Mouse (Mus musculus): ENCODE data around the gene Ccdc12. TPM values are rescaled to one million over a fixed set of nuclear protein-coding genes. Genes with fewer than 3 reads are reported as not detected.

Ccdc12 gene
- polyA plus RNA-seq, 1 experiment from 2014 or later, result 123 TPM

DNA sequence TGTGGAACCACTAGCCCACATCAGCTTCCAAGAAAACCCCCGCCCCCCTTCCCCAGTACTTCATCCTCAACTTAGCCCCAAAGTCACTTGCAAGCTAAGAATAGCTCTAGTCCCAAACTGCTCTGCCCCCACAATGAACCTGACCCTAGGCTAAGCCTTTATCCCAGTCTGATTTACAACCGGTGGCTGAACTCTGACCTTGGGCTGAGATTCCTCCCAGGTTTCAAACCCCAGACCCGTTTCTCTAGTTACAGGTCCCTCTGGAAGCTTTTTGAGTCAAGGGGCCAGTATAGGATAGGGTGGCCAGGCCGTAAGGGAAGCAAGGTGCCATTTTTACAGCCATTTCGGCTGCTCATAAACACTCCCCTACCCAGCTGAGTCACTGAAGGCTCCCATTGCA lies 89.9 kb downstream of the Ccdc12 start:
- Histone ChIP-seq H3K9me3 (no peaks in the 10 kb centered on the region), H3K9ac (no peak overlapping the region), H3K4me2 (no peak overlapping the region), H3K27ac (no peak overlapping the region), H3K4me3 (no peak overlapping the region), H3K4me1 (peaks cover 49% of the 10 kb centered on the region), H3K36me3 (no peaks in the 10 kb centered on the region), H3K27me3 (peaks cover 30% of the 10 kb centered on the region)
- ATAC-seq (ENCODE audit: insufficient number of reproducible peaks, insufficient read depth, low FRiP score, low TSS enrichment, low read depth), result no peak
- 36% methylated on average over 5 of the region's 5 CpGs for WGBS

DNA sequence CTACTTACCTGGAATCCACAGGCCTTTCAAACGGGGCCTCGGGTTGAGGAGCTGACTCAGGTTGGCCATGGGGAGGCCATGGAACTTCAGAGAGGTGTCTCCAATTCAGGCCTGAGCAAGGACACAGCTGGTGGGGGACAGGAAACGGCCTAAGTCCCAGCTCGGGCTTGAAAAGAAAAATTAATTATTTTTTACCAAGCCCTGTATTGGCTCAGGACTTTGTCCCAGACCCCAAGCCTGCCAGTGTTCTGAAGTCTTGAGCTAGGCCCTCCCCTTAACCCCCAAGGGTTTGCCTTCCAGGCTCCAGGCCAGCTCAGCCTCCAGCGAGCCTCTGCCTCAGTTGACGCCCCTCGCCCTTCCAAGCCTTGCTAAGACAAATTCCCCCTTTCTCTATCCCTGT lies 90.7 kb downstream of the Ccdc12 start, which contains the start of gene Pth1r:
Gene Pth1r (minus strand): TSS at position 185 of the 400 bp plus-strand sequence.
- no peak within 1 kb of the TSS for H3K4me2 ChIP-seq
- H3K9me3 ChIP-seq, result no peaks in the 10 kb centered on the region
- peaks cover 56% of the 10 kb centered on the region for H3K4me1 ChIP-seq
- peaks cover 23% of the 10 kb centered on the region for H3K27me3 ChIP-seq
- ATAC-seq (ENCODE audit: insufficient number of reproducible peaks, insufficient read depth, low FRiP score, low TSS enrichment, low read depth), result no peak
- no peak within 1 kb of the TSS for H3K4me3 ChIP-seq
- no peak within 1 kb of the TSS for H3K9ac ChIP-seq
- WGBS, result 51% methylated on average over 7 of the region's 7 CpGs
- no peak within 1 kb of the TSS for H3K27ac ChIP-seq
- no peaks in the 10 kb centered on the region for H3K36me3 ChIP-seq

DNA sequence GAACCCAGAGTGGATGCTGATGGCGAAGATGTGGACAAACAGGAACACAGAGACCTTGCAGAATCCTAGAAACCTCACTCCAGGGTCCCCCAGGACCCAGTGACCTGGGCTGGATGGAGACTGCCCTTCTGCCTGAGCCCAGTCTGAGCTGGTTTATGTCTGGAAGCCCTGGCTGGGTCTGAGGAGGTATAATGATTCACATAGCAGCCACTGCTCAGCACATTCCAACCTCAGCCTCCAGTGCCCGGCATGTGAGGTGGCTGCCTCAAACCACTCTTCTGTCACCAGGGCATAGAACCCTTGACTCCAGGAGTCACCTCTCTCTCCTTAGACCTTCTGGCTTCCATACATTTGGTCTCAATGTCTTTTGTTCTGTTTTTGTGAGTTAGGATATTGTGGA lies 92.1 kb downstream of the Ccdc12 start:
- ATAC-seq (ENCODE audit: insufficient number of reproducible peaks, insufficient read depth, low FRiP score, low TSS enrichment, low read depth), result no peak
- WGBS, result 75% methylated on average over 2 of the region's 2 CpGs
- peaks cover 57% of the 10 kb centered on the region for H3K4me1 ChIP-seq

DNA sequence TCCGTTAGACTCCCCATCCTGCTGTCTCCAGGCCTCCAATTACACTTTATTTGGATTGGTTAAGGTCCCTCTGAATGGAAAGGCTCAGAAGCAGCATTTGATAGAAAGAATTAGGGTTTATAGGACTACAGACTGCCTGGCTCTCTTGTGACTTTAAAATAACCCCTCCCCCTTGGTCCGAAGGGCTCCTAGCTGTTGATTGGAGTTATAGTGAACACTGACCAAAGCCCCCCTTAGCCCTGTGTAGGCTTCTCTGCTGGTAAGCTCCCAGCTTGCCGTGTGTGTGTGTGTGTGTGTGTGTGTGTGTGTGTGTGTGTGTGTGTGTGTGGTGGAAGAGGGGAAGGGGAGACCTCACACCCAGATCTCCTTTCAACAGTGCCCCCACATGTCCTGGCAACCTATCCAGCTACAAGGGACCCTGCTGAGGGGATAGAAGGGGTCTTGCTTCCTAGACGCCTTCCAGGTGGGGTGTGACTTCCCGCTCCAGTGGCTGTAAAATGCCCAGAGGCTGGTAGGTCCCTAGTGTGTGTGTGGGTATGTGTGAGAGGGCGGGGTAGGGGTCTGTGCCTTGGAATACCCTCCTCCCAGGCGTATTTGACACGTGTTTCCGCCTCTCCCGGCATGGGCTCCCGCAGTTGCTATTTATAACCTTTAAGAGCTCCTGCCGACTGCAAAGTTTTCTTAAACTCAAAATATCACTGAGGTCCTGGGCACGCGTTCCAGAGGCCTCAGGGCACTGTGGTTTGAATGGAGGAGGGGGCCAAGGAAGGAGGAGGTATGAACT lies 94.3 kb downstream of the Ccdc12 start:
- peak overlapping the region; percentile 32; the same call in 1 of the 2 replicates for H3K9ac ChIP-seq
- H3K4me3 ChIP-seq, result no peak overlapping the region
- H3K4me2 ChIP-seq, result peak overlapping the region; percentile 38
- ATAC-seq (ENCODE audit: insufficient number of reproducible peaks, insufficient read depth, low FRiP score, low TSS enrichment, low read depth), result peak; percentile 73
- peak overlapping the region; percentile 69 for H3K27ac ChIP-seq
- H3K9me3 ChIP-seq, result no peaks in the 10 kb centered on the region
- 21% methylated on average over 14 of the region's 14 CpGs for WGBS
- H3K4me1 ChIP-seq, result peaks cover 56% of the 10 kb centered on the region
- H3K36me3 ChIP-seq, result no peaks in the 10 kb centered on the region
- H3K27me3 ChIP-seq, result peaks cover 8% of the 10 kb centered on the region; the same call in 1 of the 2 replicates

More for the DNA sequence above, 92.1 kb downstream of the Ccdc12 start:
- no peaks in the 10 kb centered on the region for H3K9me3 ChIP-seq
- H3K4me2 ChIP-seq, result no peak overlapping the region
- H3K27me3 ChIP-seq, result peaks cover 23% of the 10 kb centered on the region
- H3K27ac ChIP-seq, result 0 out of 2 replicates have a peak overlapping the region, but pooled peaks have one; percentile 22
- no peaks in the 10 kb centered on the region for H3K36me3 ChIP-seq
- H3K9ac ChIP-seq, result no peak overlapping the region
- H3K4me3 ChIP-seq, result no peak overlapping the region

DNA sequence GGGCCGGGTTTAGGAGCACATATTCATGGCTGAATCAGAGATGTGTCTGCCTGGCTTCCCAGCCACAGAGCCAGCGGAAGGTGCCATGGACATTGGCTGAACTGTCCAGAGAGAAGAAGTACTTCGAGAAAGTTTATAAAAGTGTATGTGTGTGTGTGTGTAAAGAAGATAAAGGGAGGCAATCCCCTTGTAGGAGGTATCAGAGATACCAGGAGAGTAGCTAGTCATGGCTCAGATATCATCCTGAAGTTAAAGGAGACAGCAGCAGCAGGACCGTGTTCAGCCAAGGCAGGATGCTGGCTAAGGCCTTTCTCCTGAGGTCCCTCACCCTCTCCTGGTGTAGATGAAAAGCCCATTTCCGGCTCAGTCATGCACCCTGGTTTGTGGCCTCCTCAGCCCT lies 95.1 kb downstream of the Ccdc12 start:
- 86% methylated on average over 5 of the region's 5 CpGs for WGBS
- Histone ChIP-seq H3K4me1 (peaks cover 53% of the 10 kb centered on the region), H3K27ac (peak overlapping the region; percentile 69)

DNA sequence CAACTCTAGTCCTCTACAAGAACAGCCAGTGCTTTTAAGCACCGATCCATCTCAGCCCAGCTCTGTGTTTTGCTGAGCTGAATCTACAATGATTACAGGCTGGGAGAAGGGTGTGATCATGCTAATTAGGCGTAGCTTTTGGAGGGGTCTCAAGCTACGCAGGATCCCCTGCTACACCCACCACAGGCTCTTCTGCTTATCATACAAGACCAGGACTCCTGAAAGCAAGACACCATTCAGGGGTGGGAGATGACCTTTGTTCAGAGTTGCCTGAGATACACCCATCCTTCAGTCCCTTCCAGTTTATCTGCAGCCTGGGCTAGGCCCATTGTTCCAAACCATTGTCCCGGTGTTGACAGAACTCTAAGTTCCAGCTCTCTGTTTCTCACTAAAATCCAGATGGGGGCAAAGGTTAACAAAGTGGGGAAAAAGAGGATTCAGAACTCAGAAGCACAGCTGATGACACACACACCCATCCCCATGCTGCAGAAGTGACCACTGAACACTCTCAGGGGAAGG lies 96.7 kb downstream of the Ccdc12 start:
- H3K9ac ChIP-seq, result no peak overlapping the region
- no peak overlapping the region for H3K4me3 ChIP-seq
- H3K27ac ChIP-seq, result no peak overlapping the region
- ATAC-seq (ENCODE audit: insufficient number of reproducible peaks, insufficient read depth, low FRiP score, low TSS enrichment, low read depth), result no peak
- no peaks in the 10 kb centered on the region for H3K36me3 ChIP-seq
- H3K9me3 ChIP-seq, result no peaks in the 10 kb centered on the region
- no peak overlapping the region for H3K4me2 ChIP-seq
- H3K4me1 ChIP-seq, result peaks cover 49% of the 10 kb centered on the region
- H3K27me3 ChIP-seq, result no peaks in the 10 kb centered on the region
- 90% methylated on average over 4 of the region's 4 CpGs for WGBS

More for the DNA sequence above, 95.1 kb downstream of the Ccdc12 start:
- Histone ChIP-seq H3K4me2 (peak overlapping the region; percentile 38), H3K9ac (no peak overlapping the region; the same call in 1 of the 2 replicates), H3K36me3 (no peaks in the 10 kb centered on the region), H3K4me3 (no peak overlapping the region), H3K9me3 (no peaks in the 10 kb centered on the region), H3K27me3 (no peaks in the 10 kb centered on the region)
- ATAC-seq (ENCODE audit: insufficient number of reproducible peaks, insufficient read depth, low FRiP score, low TSS enrichment, low read depth), result no peak

DNA sequence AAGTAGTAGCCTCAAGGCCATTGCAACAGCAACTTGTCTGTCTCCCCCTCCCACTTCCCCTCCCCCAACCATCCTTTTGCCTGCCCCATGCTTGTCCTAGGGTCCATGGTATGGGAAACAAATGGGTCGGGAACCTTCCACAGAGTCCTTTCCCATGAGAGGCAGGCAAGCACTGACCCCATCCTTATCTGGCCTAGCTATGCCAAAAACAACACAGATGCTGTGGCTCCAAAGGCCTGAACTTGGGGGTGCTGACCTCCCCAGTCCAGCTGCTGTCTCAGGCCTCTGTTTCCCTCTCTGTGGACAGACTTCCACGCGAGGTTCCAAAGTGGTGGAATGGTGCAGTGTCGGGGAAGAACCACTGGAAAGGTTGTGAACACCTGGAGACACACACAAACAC lies 97.5 kb downstream of the Ccdc12 start:
- Histone ChIP-seq H3K4me1 (peaks cover 52% of the 10 kb centered on the region), H3K4me2 (no peak overlapping the region), H3K4me3 (no peak overlapping the region), H3K27me3 (no peaks in the 10 kb centered on the region), H3K9me3 (no peaks in the 10 kb centered on the region), H3K9ac (no peak overlapping the region), H3K27ac (no peak overlapping the region), H3K36me3 (no peaks in the 10 kb centered on the region)
- WGBS, result 77% methylated on average over 4 of the region's 4 CpGs
- ATAC-seq (ENCODE audit: insufficient number of reproducible peaks, insufficient read depth, low FRiP score, low TSS enrichment, low read depth), result no peak

DNA sequence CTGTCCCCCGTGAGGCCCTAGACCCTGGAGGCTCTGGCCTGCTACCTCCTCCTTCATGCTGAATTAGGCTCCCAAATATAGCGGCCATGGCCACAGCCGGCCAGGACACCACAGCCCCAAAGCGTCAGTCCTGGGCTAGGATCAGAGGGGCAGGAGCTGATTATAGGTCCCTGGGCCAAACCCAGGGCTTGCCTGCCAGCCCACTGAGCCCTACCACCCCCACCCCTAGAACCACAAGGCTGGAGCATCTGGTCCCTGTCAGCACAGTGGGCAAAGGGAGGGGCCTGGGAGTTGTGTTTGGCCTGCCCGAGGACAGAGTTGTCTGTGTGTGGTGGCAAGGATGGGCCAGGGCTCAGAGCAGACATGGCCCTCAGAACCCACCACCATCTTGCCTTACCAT lies 101.5 kb downstream of the Ccdc12 start:
- no peak overlapping the region for H3K27ac ChIP-seq
- no peaks in the 10 kb centered on the region for H3K36me3 ChIP-seq
- 68% methylated on average over 5 of the region's 5 CpGs for WGBS
- H3K27me3 ChIP-seq, result no peaks in the 10 kb centered on the region
- H3K4me3 ChIP-seq, result no peak overlapping the region
- no peak for ATAC-seq (ENCODE audit: insufficient number of reproducible peaks, insufficient read depth, low FRiP score, low TSS enrichment, low read depth)
- no peak overlapping the region for H3K4me2 ChIP-seq
- H3K9ac ChIP-seq, result no peak overlapping the region
- no peaks in the 10 kb centered on the region for H3K9me3 ChIP-seq
- H3K4me1 ChIP-seq, result peaks cover 53% of the 10 kb centered on the region

DNA sequence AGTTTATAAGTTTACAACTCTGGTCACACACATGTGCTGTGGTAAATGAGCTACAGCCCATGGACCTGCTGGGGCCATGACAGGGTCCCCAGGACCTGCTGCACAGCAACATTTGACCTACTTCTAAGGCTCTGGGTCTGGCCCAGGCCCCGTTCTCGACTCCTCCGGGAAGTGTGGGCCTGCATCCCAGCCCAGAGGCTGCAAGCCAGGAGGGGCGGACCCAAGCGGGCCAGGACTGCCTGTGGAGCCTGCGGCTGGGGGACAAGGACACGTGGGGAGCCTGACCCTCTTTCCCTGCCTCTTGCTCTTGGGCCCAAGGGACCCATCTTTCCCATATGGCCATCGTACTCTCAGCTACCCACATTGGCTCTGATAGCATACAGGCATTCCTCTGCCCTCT lies 102.3 kb downstream of the Ccdc12 start:
- no peak overlapping the region for H3K4me3 ChIP-seq
- ATAC-seq (ENCODE audit: insufficient number of reproducible peaks, insufficient read depth, low FRiP score, low TSS enrichment, low read depth), result no peak
- H3K27ac ChIP-seq, result no peak overlapping the region
- peaks cover 59% of the 10 kb centered on the region for H3K4me1 ChIP-seq
- H3K27me3 ChIP-seq, result 0 out of 2 replicates have a peak, but pooled peaks cover 3% of the 10 kb centered on the region
- H3K9ac ChIP-seq, result no peak overlapping the region
- H3K9me3 ChIP-seq, result no peaks in the 10 kb centered on the region
- no peak overlapping the region for H3K4me2 ChIP-seq
- H3K36me3 ChIP-seq, result no peaks in the 10 kb centered on the region
- 71% methylated on average over 8 of the region's 8 CpGs for WGBS

DNA sequence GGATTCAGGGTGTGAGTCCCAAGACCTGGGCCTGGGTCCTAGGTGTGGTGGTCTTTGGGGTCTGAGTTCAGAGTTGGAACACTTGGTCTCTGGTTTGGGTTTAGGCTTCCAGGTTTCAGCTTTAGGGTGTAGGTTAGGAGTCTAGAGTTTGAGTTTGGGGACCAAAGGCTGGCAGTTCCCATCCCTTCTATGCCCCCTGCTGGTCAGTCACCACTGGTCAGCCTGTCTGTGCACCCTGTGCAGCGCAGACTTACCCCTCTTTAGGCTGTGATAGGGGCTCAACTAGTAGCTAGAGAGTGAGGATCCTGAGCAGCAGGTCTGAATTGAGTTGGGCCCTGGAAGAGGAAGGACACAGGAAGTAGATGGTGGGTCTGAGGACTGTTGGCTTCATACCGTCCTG lies 103.0 kb downstream of the Ccdc12 start:
- Histone ChIP-seq H3K27ac (no peak overlapping the region), H3K9ac (no peak overlapping the region), H3K36me3 (no peaks in the 10 kb centered on the region), H3K4me2 (no peak overlapping the region), H3K9me3 (no peaks in the 10 kb centered on the region), H3K4me3 (no peak overlapping the region), H3K4me1 (peaks cover 56% of the 10 kb centered on the region), H3K27me3 (0 out of 2 replicates have a peak, but pooled peaks cover 4% of the 10 kb centered on the region)
- no peak for ATAC-seq (ENCODE audit: insufficient number of reproducible peaks, insufficient read depth, low FRiP score, low TSS enrichment, low read depth)
- WGBS, result 60% methylated on average over 2 of the region's 2 CpGs

DNA sequence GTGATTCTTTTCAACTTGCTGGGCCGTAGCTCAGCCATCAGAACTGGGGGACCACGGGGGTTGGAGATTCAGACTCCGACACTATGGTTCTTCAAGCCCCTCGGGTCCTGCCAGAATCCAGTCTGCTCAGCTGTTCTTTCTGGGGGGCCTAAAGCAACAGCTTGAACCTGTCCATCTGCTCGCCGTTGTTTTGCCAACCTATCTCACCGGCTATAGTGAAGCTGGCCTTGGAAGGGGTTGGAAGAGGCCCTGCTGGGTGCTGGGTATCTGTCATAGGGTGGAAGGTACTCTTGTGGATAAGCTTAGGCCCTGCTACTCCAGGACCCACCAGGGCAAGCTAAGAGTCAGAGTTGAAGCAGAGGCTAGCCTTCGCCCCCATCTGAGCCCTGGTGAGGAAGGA lies 104.6 kb downstream of the Ccdc12 start:
- ATAC-seq (ENCODE audit: insufficient number of reproducible peaks, insufficient read depth, low FRiP score, low TSS enrichment, low read depth), result no peak
- Histone ChIP-seq H3K4me1 (peaks cover 61% of the 10 kb centered on the region), H3K9ac (no peak overlapping the region), H3K4me3 (no peak overlapping the region), H3K27ac (peak overlapping the region; percentile 61), H3K9me3 (no peaks in the 10 kb centered on the region), H3K36me3 (no peaks in the 10 kb centered on the region), H3K4me2 (no peak overlapping the region), H3K27me3 (0 out of 2 replicates have a peak, but pooled peaks cover 4% of the 10 kb centered on the region)
- WGBS, result 65% methylated on average over 8 of the region's 8 CpGs

Data from embryonic facial prominence, embryonic 13.5 days (tissue).